Mouse (Mus musculus): Measurements from ENCODE around the gene Tlk1.
"Not testable (repeated sequence)": the region's sequence is repeated elsewhere in the genome, so short reads cannot be mapped to it uniquely, and the experiment has no call there.

Tlk1 gene

GRCm38 (mm10) chr2:70833261-70833660, 7.7 kb upstream of the Tlk1 start:
- no peak for DNase-seq (ENCODE audit: low spot score in 2 of 2)

- DNase-seq (ENCODE audit: low spot score in 2 of 2), result no peak
Measured at GRCm38 (mm10) chr2:70831709-70832350, 6.3 kb upstream of the Tlk1 start.

GRCm38 (mm10) chr2:70830683-70831082, 5.2 kb upstream of the Tlk1 start:
- no peak for DNase-seq (ENCODE audit: low spot score in 2 of 2)

- DNase-seq (ENCODE audit: low spot score in 2 of 2), result no peak
Measured at GRCm38 (mm10) chr2:70829946-70830610, 4.5 kb upstream of the Tlk1 start.

GRCm38 (mm10) chr2:70827780-70828179, 2.3 kb upstream of the Tlk1 start:
- DNase-seq (ENCODE audit: low spot score in 2 of 2), result no peak

GRCm38 (mm10) chr2:70826436-70827230, 1.1 kb upstream of the Tlk1 start:
- DNase-seq (ENCODE audit: low spot score in 2 of 2), result no peak

GRCm38 (mm10) chr2:70824838-70825370, 624 bp downstream of the Tlk1 start:
- DNase-seq (ENCODE audit: low spot score in 2 of 2), result peak; percentile 58 to 70

GRCm38 (mm10) chr2:70823926-70824800, 1.4 kb downstream of the Tlk1 start:
- peak in 1 of 2 experiments; percentile 47 for DNase-seq (ENCODE audit: low spot score in 2 of 2)

- no peak for DNase-seq (ENCODE audit: low spot score in 2 of 2)
Measured at GRCm38 (mm10) chr2:70823434-70823833, 2.1 kb downstream of the Tlk1 start.

GRCm38 (mm10) chr2:70816939-70817338, 8.6 kb downstream of the Tlk1 start:
- DNase-seq (ENCODE audit: low spot score in 2 of 2), result no peak

GRCm38 (mm10) chr2:70816016-70816415, 9.5 kb downstream of the Tlk1 start:
- DNase-seq (ENCODE audit: low spot score in 2 of 2), result no peak

GRCm38 (mm10) chr2:70813608-70814007, 11.9 kb downstream of the Tlk1 start:
- no peak for DNase-seq (ENCODE audit: low spot score in 2 of 2)

- DNase-seq (ENCODE audit: low spot score in 2 of 2), result no peak
Measured at GRCm38 (mm10) chr2:70811476-70811875, 14.1 kb downstream of the Tlk1 start.

- DNase-seq (ENCODE audit: low spot score in 2 of 2), result no peak
Measured at GRCm38 (mm10) chr2:70809921-70810320, 15.6 kb downstream of the Tlk1 start.

GRCm38 (mm10) chr2:70808681-70809080, 16.8 kb downstream of the Tlk1 start:
- no peak for DNase-seq (ENCODE audit: low spot score in 2 of 2)

- DNase-seq (ENCODE audit: low spot score in 2 of 2), result not testable (repeated sequence)
Measured at GRCm38 (mm10) chr2:70807678-70808077, 17.9 kb downstream of the Tlk1 start.

- DNase-seq (ENCODE audit: low spot score in 2 of 2), result no peak
Measured at GRCm38 (mm10) chr2:70806020-70806419, 19.5 kb downstream of the Tlk1 start.

GRCm38 (mm10) chr2:70803696-70804095, 21.8 kb downstream of the Tlk1 start:
- not testable (repeated sequence) for DNase-seq (ENCODE audit: low spot score in 2 of 2)

- no peak for DNase-seq (ENCODE audit: low spot score in 2 of 2)
Measured at GRCm38 (mm10) chr2:70802658-70803057, 22.9 kb downstream of the Tlk1 start.

GRCm38 (mm10) chr2:70801543-70801942, 24.0 kb downstream of the Tlk1 start:
- no peak for DNase-seq (ENCODE audit: low spot score in 2 of 2)

GRCm38 (mm10) chr2:70800396-70800795, 25.1 kb downstream of the Tlk1 start:
- DNase-seq (ENCODE audit: low spot score in 2 of 2), result no peak

All from right cerebral cortex, adult 2 months (tissue).